Mouse (Mus musculus) liver, adult (tissue): ENCODE measurements around the gene Fbrsl1.

Experiments
- GATA4 ChIP-seq: IDR thresholded peaks from 2 replicates; pipeline ENCODE4 v1.6.1; 2014; ENCODE audit warnings: mild to moderate bottlenecking, low read length; ENCODE audit not compliant: insufficient replicate concordance

Fbrsl1 gene

DNA sequence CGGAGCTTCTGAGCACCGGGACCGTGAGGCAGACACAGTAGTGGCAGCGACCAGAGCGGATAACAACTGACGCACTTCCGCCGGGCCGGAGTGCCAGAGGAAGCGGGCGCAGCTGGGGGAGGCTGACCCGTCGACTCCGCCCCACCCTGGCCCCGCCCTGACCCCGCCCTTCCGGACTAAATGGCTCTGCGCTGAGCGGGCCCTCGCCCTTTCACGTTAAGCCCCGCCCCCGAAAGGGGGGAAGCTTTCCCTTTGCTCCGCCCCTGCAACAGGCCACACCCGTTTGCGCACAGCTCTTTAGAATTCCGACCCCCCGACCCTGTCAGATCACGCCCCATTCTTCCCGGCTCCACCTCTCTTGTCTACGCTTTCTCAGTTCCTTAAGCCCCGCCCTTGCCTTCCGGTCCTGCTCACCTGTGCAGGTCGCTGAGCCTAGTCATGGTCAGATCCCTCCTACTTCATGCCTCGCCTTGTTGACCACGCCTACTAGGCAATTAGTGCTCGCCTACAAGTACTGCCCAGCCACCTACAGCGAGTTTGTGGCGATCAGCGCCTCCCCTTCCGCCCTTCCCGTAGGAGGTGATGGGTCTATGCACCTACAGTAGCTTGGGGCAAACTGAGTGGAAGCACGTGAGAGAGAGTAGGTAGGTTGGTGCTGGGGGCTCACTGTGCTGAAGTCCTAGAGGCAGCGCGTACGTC, at the start of gene Fbrsl1:
Gene Fbrsl1 (minus strand): TSS at position 68 of the 699 bp plus-strand sequence.
- TF ChIP-seq GATA4, result peak; percentile 64; the same call in 1 of the 2 replicates

DNA sequence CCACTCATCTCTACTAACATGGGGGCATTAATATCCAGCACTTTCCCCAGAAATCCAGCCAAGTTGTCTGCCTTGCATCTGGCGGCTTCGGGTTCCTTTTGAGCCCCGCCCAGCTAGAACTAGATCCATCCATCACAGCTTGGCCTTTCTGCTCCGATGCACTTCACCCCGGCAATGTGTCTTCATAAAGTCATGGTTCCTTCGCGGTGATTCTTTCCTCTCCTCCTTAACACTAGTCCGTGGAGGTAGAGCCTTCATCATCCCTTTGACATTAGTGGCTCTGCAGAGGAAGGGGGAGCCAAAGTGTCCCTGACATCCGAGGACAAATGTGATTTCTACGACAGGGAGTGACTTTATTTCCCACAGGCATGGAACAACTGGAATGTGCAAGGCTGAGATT, 49.8 kb upstream of the Fbrsl1 start:
- TF ChIP-seq GATA4, result no peak

DNA sequence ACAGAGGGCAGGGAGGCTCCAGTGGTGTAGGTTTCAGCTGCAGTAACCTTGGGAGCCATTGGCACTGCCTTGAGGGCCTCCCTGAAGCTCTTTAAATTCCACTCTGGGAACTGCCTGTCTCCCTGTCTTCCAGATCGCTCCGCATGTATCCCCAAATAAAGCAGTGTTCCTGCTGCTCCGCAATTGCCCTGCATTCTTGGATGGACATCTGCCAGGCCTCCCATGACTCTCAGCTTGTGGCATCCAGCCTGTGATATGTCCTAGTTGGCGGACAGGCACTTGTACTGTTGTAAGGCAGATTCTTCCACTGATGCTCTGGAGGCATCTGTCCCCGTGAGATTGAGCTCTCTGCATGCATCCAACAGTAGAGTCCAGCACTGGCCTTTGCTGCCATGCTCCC, 49.3 kb upstream of the Fbrsl1 start:
- TF ChIP-seq GATA4, result no peak

DNA sequence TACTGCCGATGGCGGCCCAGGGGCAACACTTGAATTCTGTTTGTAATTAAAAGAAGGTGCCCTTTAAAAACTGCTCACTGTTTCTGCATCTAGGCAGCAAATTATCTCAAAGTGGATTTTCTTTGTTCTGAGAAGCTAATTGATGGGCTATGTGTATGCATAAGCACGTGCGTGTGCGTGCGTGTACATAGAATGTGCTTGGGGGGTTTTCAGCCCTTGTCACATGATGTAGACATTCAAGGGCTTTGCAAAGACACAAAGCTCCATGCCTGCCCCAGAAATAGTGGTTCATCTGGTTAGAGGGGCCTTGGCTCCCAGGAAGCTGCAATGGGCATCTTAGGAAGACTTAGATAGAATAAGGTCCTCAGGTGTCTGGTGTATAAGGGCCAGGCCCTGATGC, 46.7 kb upstream of the Fbrsl1 start:
- TF ChIP-seq GATA4, result no peak

- TF ChIP-seq GATA4, result no peak
Measured at GRCm38 (mm10) chr5:110494396-110494795, 46.1 kb upstream of the Fbrsl1 start.

GRCm38 (mm10) chr5:110493785-110494184, 45.5 kb upstream of the Fbrsl1 start:
- TF ChIP-seq GATA4, result no peak

- no peak for TF ChIP-seq GATA4
Measured at GRCm38 (mm10) chr5:110489639-110490038, 41.3 kb upstream of the Fbrsl1 start.

- TF ChIP-seq GATA4, result no peak
Measured at GRCm38 (mm10) chr5:110487943-110488342, 39.6 kb upstream of the Fbrsl1 start.

DNA sequence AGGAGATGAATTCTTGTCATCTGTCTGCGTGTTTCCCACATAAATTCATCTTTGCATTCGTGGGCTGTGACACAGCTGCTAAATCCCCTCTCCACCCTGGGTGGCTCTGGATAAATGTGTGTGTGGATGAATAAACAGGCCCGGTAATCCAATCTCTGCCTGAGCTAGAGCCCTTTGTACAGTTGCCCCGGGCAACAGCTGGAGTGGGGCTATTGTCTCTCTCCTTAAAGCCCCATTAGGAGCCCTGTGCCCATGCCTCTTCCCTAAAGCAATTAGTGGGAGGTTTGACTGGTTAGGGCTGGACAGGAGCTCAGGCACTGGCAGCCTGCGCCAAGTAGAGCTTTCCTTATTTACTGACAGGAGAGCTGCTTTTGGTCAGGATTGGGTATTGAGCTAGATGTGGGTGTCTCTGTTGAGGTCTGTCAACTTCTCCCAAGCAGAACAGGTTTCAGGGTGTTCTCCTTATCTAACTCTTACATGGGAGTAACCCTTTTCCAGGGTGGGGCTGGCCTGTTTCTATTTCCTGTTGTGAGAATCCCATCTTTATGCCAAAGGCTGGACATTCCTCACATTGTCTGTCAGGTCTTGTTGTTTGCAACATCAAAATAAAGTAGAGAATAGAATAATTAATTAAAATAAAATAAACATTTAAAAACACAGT, 38.5 kb upstream of the Fbrsl1 start:
- TF ChIP-seq GATA4, result no peak

GRCm38 (mm10) chr5:110484711-110485110, 36.4 kb upstream of the Fbrsl1 start:
- no peak for TF ChIP-seq GATA4

DNA sequence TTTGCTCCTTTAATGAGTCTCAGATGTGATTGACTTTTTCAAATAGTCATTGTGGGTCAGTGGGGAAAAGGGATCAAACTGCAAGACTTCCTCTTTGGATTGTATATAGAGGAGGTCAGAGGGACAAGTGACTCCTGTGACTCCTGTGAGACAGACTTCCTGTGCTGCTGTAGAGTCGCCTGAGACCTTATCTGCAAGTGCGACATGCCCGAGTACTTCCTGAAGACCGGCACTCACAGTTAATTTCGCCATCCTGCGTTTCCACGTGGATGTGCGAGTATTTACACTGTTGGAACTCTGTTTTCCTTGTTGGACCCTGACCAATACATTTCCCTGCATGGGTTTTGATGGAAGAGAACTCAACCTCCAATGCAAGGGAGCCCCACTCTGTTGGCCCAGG, 30.9 kb upstream of the Fbrsl1 start:
- TF ChIP-seq GATA4, result peak; percentile 44; the same call in 1 of the 2 replicates

DNA sequence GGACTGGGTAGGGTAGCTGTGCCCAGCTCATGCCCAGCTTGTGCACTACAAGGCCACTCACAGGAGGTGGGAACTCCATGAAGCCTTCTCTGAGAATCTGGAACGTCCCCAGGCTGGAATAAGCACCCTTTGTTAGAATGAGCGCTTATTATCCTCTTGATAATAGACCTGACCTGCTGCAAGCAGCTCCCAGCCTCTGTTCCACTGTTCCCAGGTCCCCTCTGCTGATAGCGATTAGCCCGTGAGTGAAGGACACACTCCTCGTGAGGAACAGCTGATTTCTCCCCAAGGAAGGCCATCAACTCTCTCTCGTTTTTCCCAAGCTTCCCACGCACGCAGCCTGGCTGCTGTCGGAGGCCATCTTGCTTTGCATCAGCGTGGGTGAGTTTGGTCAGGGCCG, 25.9 kb upstream of the Fbrsl1 start:
- TF ChIP-seq GATA4, result no peak

- no peak for TF ChIP-seq GATA4
Measured at GRCm38 (mm10) chr5:110472834-110473233, 24.5 kb upstream of the Fbrsl1 start.

DNA sequence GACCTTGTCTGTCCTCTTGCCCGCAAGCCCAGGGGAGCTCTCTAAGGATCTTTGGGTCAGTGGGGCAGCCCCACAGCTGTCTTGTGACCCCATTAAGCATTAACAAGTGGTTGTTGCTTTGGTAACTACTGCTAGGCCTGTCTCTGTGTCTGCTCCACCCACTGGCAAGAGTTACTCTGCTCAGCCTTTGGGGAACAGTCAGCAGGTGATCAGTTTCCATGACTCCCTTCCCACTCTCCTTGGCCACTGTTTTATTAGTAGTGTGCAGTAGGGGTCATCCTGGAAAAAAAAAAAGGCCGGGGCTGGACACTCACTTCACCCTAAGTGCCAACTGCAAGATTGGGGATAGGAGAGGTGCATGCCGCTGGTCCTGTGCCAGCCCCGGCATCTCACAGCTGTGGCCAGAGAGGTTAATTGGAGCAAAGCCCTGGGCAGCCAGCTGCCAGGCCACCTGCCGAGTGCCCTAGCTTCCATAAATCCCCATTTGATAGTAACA, 23.7 kb upstream of the Fbrsl1 start:
- no peak for TF ChIP-seq GATA4

DNA sequence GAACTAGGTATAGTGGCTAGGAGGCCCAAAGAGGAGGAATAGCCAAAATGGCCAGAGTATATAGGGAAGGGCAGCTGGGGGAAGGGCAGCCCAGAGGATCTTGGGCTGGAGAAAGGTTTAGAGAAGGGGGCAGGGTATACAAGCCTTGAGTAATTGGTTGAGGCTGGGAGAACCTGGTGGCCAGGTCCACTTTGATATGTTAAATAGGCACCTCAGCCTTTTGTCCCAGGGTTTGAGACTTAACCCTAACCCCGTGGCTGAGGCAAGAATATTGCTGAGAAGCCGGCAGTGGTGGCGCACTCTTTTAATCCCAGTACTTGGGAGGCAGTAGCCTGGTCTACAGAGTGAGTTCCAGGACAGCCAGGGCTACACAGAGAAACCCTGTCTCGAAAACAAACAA, 23.0 kb upstream of the Fbrsl1 start:
- no peak for TF ChIP-seq GATA4

- no peak for TF ChIP-seq GATA4
Measured at GRCm38 (mm10) chr5:110469227-110469925, 21.1 kb upstream of the Fbrsl1 start.
